Mouse (Mus musculus): ENCODE measurements around the gene Abtb2.

DNA sequence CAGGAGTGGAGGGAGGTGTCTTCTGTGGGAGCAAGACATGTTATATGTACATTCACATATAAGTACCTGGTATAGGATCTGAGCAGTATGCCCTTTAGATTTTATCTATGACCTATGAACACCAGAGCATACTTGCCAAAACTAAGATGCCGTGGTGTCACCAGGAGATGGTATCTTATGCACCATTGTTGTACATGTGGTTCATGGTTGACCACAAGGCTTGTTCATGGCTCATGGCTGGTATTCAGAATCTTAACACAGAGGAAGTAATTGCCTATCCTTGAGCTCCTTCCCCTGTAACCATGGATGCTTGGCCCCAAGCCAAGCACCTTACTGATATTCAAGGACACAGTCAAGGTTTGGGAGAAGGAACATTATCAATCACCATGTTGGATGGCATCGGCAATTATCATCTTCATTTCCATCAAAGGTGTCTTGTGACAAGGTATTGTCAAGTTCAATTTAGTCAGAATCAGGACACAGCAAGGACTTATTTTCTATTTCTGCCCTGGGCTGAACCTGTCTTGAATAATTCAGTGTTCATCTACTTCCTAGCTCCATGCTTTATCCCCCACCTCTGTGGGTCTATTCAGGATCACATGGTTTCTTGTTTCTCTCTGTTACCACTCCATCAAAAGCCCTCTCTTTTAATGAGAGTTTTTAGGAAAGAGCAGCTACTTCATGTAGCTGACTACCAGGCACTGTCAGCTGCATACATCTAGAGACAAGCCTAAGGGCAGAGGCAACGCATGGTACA lies 69.8 kb downstream of the Abtb2 start:
- TF ChIP-seq CTCF (IDR thresholded peaks at IDR 0.05; ENCODE audit: low read depth, low read length) (no peak), POLR2A (IDR thresholded peaks at IDR 0.05; ENCODE audit: extremely low read depth, insufficient read depth, low read length) (no peak)

Measured in liver, adult 2 months (tissue).